Mouse (Mus musculus) hindbrain, embryonic 14.5 days (tissue): ENCODE data around the gene Klhdc1. TPM values are rescaled to one million over a fixed set of nuclear protein-coding genes. Genes with fewer than 3 reads are reported as not detected.

ENCODE experiments used
- ATAC-seq: fragments of 200-750 bp; cut with Nextera tagmentation; 2 replicates; pipeline ENCODE4 v1.8.0; 2017; ENCODE audit warnings: moderate number of reproducible peaks, mild to moderate bottlenecking, moderate TSS enrichment, moderate library complexity; ENCODE audit not compliant: low FRiP score
- DNase-seq: peaks from one replicate; pipeline ENCODE4 v3.0.0-alpha.2; 2015; ENCODE audit warnings: low spot score
- H3K27ac ChIP-seq: fragments of 300-500 bp; sonication (generic); 2 replicates; pipeline ENCODE4 v1.5.1; 2014; ENCODE audit warnings: mild to moderate bottlenecking, moderate library complexity
- H3K27me3 ChIP-seq: fragments of 300-500 bp; sonication (generic); 2 replicates; pipeline ENCODE4 v1.6.1; 2014; ENCODE audit warnings: mild to moderate bottlenecking, low read length, mixed read lengths; ENCODE audit not compliant: control insufficient read depth, insufficient read depth
- H3K36me3 ChIP-seq: fragments of 300-500 bp; sonication (generic); replicated peaks from 2 replicates; pipeline ENCODE4 v1.6.1; 2014; ENCODE audit not compliant: control insufficient read depth, insufficient read depth
- H3K4me1 ChIP-seq: fragments of 300-500 bp; sonication (generic); replicated peaks from 2 replicates; pipeline ENCODE4 v1.6.1; 2014; ENCODE audit warnings: antibody characterized with exemption, low read length, mixed read lengths; ENCODE audit not compliant: control insufficient read depth, insufficient read depth
- H3K4me2 ChIP-seq: fragments of 300-500 bp; sonication (generic); replicated peaks from 2 replicates; pipeline ENCODE4 v1.6.1; 2014; ENCODE audit warnings: mild to moderate bottlenecking, moderate library complexity
- H3K4me3 ChIP-seq: fragments of 300-500 bp; sonication (generic); replicated peaks from 2 replicates; pipeline ENCODE4 v1.5.1; 2014; ENCODE audit warnings: mild to moderate bottlenecking, low read length
- H3K9ac ChIP-seq: fragments of 300-500 bp; sonication (generic); 2 replicates; pipeline ENCODE4 v1.6.1; 2014
- H3K9me3 ChIP-seq: fragments of 300-500 bp; sonication (generic); 2 replicates; pipeline ENCODE4 v1.6.1; 2016; ENCODE audit warnings: low read length; ENCODE audit not compliant: control insufficient read depth
- WGBS: fragments of 180-500 bp; shearing (Covaris S2); extraction: QIAGEN DNeasy Blood & Tissue Kit; methylation state at CpG from one replicate; pipeline ENCODE4 v1.1.7; 2014; 5-methylcytosine and 5-hydroxymethylcytosine counted together
- polyA plus RNA-seq: library from polyadenylated mRNA; unstranded; fragments of >200 nt; fragmentation: Nextera tagmentation; extraction: Ambion mirVana; gene quantifications from 2 replicates; pipeline ENCODE4 v1.2.1, GENCODE M21; 2014

The Klhdc1 gene
- 13.7 and 17.2 TPM in 2 replicates for polyA plus RNA-seq

DNA sequence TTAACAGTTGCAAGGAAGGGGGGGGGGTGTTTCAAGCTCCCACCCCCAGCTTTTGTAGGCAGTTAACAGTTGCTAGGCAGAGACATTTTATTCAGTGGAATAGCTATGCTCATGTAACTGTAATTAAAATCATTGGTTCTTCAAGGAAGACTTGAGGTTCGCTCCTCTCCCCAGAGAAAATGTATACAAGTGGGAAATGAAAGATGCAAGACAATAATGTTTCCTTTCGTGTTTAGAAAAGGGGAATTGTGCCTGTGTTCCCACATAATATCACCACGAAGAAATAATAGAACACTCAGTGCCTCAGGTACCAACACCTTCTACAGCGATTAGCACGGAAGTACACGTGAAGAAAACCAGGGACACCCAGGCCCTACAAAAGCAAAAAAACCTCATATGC is at the start of gene Klhdc1:
Klhdc1 (plus strand) TSS at position 301 of the 400 bp plus-strand sequence.
- no peak for ATAC-seq
- 64% methylated on average over 6 of the region's 6 CpGs for WGBS
- no peak for DNase-seq

DNA sequence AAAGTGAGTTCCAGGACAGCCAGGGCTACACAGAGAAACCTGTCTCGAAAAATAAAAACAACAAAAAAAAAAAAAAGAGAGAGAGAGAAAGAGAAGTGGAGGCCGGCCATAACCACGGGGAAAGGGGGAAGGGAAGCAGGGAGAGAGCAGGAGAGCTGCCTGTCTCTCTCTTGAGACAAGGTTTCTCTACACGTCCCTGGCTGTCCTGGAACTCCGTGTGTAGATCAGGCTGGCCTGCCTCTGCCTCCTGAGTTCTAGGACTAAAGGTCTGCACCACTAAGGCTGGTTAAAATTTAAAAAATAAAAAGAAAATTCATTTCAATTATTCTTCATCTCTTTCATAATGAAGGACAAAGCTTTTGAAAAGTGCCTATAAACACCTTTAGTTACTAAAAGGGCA is 49.6 kb upstream of the Klhdc1 start:
- WGBS, result 94% methylated on average over 5 of the region's 5 CpGs
- Histone ChIP-seq H3K4me2 (no peak overlapping the region), H3K9me3 (no peaks in the 10 kb centered on the region), H3K27me3 (no peaks in the 10 kb centered on the region), H3K4me3 (no peak overlapping the region), H3K36me3 (peaks cover 26% of the 10 kb centered on the region), H3K4me1 (peaks cover 18% of the 10 kb centered on the region), H3K27ac (no peak overlapping the region), H3K9ac (no peak overlapping the region)
- DNase-seq, result no peak
- ATAC-seq, result no peak

More for the DNA sequence above, at the start of gene Klhdc1:
- peak within 1 kb of the TSS; percentile 78 for H3K27ac ChIP-seq
- peak within 1 kb of the TSS; percentile 65 for H3K4me2 ChIP-seq
- H3K27me3 ChIP-seq, result no peaks in the 10 kb centered on the region
- peak within 1 kb of the TSS; percentile 83 for H3K4me3 ChIP-seq
- H3K36me3 ChIP-seq, result no peaks in the 10 kb centered on the region
- H3K9ac ChIP-seq, result peak within 1 kb of the TSS; percentile 84
- no peaks in the 10 kb centered on the region for H3K4me1 ChIP-seq
- H3K9me3 ChIP-seq, result no peaks in the 10 kb centered on the region

DNA sequence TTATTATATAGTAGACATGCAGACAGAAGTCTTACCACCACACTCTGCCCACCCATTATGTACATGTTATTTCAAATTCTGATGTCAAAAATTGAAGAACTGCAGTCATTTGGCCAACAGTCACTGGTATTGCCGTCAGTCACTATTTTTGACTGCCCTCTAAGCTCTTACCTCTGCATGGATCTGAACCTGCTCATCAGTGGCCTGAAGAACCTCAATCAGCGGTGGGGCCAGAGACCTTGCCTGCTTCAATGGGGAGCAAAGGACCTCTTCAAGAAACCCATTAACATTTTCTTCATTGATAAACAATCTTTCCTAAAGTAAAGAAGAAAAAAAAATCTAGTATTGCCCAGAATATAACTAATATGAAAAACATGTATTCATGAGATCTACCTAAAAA is 48.3 kb upstream of the Klhdc1 start:
- H3K27ac ChIP-seq, result no peak overlapping the region
- peaks cover 26% of the 10 kb centered on the region for H3K36me3 ChIP-seq
- WGBS, result 94% methylated on average over 2 of the region's 2 CpGs
- peaks cover 9% of the 10 kb centered on the region for H3K4me1 ChIP-seq
- H3K27me3 ChIP-seq, result no peaks in the 10 kb centered on the region
- H3K9ac ChIP-seq, result no peak overlapping the region
- H3K4me2 ChIP-seq, result no peak overlapping the region
- DNase-seq (no peak), ATAC-seq (no peak)
- H3K4me3 ChIP-seq, result no peak overlapping the region
- H3K9me3 ChIP-seq, result no peaks in the 10 kb centered on the region

DNA sequence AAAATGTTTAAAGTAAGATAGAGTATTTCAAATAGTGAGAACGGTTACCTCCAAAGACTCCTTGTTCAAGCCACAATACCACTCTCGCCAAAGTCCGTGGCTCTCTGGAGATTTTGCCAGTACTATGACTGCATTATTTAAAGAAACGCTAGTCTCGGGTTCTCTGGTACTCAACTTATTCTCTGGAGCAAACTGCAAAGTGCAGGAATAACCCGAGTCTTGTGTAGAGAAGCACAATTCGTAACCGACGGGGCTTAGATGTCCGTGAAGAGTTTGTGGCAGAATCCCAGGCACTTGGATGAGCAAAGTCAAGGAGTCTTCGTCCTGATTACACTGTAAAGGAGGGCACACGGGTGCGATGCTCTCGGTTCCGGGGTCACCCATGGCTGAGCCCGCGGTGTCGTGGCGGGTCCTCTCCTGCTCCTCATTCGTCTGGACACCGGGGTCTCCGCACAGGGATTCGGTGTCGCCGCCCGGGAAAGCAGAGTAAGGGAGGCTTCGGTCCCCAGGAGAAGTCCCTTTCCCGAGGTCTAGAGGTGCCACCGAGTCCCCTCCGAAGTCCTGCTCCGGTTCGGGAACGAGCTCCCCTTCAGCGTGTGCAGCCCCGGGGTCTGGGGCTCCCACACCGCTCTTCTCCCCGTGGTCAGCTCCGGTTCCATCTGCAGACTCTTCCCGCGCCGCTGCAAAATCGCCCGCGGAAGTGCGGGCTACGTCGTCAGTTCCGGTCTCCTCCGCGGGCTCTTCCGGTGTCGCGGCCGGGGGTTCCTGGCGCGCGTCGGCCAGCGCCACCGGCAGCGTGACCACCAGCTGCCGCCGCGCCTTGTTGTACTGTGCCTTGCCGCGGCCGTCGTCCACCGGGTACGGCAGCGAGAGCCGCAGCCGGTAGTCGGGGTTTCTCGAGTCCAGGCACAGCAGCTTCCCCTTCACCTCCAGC is 44.3 kb upstream of the Klhdc1 start, which contains the start of gene Gm49383:
Gm49383 (minus strand) TSS at position 661 of the 934 bp plus-strand sequence.
- no peaks in the 10 kb centered on the region for H3K9me3 ChIP-seq
- no peaks in the 10 kb centered on the region for H3K27me3 ChIP-seq
- H3K4me2 ChIP-seq, result peak within 1 kb of the TSS; percentile 94
- H3K9ac ChIP-seq, result peak within 1 kb of the TSS; percentile 92
- H3K4me3 ChIP-seq, result peak within 1 kb of the TSS; percentile 98
- peaks cover 22% of the 10 kb centered on the region for H3K4me1 ChIP-seq
- peak; percentile 89 for ATAC-seq
- DNase-seq, result peak; percentile 83
- H3K27ac ChIP-seq, result peak within 1 kb of the TSS; percentile 95
- H3K36me3 ChIP-seq, result peaks cover 13% of the 10 kb centered on the region
- under 1% methylated on average over 75 of the region's 75 CpGs for WGBS

DNA sequence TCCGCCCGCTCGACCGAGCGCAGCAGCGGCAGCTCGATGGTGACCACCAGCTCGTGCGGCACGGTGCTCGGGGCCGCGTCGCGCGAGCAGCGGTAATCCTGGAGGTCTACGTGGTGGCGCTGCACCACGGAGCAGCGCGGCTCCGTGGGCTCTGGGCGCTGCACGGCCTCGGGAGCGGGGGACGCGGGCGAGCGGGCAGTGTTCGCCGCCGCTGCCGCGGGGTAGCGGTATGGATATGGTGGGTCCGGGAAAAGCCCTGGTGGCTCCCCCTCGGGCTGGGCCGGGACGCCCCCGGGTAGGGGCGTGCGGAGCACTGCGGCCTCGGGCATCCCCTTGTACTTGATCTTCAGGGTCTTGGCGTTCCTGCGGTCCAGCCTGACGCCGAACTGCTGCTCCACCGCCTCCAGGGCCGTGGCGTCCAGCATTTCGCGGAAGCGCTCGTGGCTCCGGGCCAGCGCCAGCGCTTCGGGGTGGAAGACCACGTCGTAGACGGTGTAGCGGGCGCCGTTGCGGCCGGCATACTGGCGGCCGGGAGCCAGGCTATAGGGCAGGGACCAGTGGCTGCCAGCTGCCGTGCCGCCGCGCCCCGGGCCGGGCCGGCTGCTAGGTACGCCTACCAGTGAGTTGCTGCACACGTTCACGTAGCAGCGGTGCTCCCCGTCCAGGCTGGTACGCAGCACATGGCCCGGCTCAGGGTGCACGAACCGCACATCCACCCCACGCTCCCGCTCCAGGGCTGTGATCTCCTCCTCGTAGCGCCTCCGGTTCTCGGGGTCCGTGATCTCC is 43.4 kb upstream of the Klhdc1 start:
- Histone ChIP-seq H3K27ac (peak overlapping the region; percentile 95), H3K9me3 (no peaks in the 10 kb centered on the region), H3K4me2 (peak overlapping the region; percentile 94), H3K4me1 (peaks cover 22% of the 10 kb centered on the region), H3K9ac (peak overlapping the region; percentile 92), H3K36me3 (peaks cover 10% of the 10 kb centered on the region), H3K27me3 (no peaks in the 10 kb centered on the region), H3K4me3 (peak overlapping the region; percentile 98)
- ATAC-seq, result peak; percentile 77
- under 1% methylated on average over 94 of the region's 94 CpGs for WGBS
- no peak for DNase-seq

DNA sequence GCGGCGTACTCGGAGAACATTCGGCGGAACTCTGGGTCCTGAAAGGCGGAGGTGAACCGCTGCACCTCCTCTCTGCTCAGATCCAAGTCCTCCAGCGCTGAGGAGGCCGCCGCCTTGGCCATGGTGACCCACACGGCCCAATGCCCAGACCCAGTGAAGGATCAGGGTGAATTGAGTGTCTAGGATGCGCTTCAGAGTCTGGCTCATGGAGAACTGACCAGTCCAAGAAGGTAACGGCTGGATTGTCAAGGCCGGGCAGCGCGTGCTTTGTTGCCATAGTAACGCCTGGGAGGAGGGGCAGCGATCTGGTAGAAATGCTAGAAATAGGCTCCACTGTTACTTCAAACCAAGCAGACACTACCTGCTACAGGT is 42.8 kb upstream of the Klhdc1 start, which contains the start of gene Dnaaf2:
Dnaaf2 (minus strand) TSS at position 266 of the 372 bp plus-strand sequence.
- H3K36me3 ChIP-seq, result peaks cover 8% of the 10 kb centered on the region
- no peaks in the 10 kb centered on the region for H3K9me3 ChIP-seq
- H3K4me3 ChIP-seq, result peak within 1 kb of the TSS; percentile 98
- H3K9ac ChIP-seq, result peak within 1 kb of the TSS; percentile 92
- no peaks in the 10 kb centered on the region for H3K27me3 ChIP-seq
- under 1% methylated on average over 18 of the region's 18 CpGs for WGBS
- peak within 1 kb of the TSS; percentile 95 for H3K27ac ChIP-seq
- peak within 1 kb of the TSS; percentile 94 for H3K4me2 ChIP-seq
- peak; percentile 75 for DNase-seq
- ATAC-seq, result peak; percentile 51
- peaks cover 22% of the 10 kb centered on the region for H3K4me1 ChIP-seq

DNA sequence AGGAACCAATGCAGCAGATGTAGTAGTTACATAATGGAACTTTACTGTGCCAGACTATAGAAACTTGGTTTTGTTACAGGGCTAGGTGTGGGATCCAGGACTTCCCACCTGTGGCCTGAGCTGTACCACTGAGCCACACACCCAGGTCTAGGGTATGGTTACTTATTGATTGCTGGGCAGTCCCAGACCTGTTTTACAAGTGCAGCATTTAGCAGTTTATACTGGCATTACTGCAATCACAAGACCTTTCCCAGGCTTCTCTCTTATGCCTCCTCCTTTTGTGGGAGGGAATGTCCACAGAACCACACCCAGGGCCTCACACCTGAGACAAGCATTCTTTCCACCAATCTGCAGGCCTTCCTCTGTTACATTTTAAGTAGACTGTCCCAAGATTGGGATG is 42.0 kb upstream of the Klhdc1 start:
- H3K4me3 ChIP-seq, result no peak overlapping the region
- H3K27ac ChIP-seq, result no peak overlapping the region
- no peak overlapping the region for H3K9ac ChIP-seq
- DNase-seq, result no peak
- ATAC-seq, result no peak
- H3K4me1 ChIP-seq, result peaks cover 22% of the 10 kb centered on the region
- no peaks in the 10 kb centered on the region for H3K27me3 ChIP-seq
- peak overlapping the region; percentile 94 for H3K4me2 ChIP-seq
- no peaks in the 10 kb centered on the region for H3K9me3 ChIP-seq
- H3K36me3 ChIP-seq, result peaks cover 8% of the 10 kb centered on the region

DNA sequence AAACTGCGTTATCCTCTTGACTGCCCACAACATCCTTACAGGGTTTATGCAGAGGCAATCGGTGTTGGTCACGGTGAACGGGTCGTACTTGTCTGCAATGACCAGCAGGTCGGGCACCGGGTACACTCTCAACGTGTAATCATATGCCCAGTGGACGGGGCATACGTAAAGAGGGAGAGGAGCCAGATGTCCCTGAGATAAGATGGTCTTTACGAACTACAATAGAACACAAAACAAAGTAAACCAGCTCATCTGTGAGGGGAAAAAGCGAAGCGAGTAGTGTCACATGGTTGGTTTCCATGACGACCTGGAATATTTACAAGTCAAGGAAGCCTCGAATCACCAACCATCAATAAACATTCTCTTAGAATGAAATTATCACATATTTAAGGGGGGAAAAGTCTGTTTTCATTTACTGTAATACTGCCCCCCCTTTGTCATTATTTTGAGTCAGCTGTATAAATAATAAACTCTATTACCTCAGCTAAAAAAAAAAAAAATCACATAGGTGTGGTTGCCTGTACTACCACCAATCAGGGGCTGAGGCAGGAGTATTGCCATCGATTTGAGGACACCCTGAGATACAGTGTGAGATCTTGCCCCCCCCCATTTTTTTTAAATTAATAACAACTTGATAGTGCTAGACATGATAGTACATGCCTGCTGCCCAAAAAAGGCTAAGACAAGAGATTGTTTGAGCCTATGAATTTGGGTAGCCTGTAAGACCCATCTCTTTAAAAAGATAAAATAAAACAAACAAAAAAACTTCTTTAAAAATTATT is 36.7 kb upstream of the Klhdc1 start, which contains the start of gene Gm49384:
Gm49384 (minus strand) TSS at position 216 of the 782 bp plus-strand sequence.
- H3K4me3 ChIP-seq, result no peak within 1 kb of the TSS
- no peak within 1 kb of the TSS for H3K27ac ChIP-seq
- peaks cover 8% of the 10 kb centered on the region for H3K36me3 ChIP-seq
- no peaks in the 10 kb centered on the region for H3K27me3 ChIP-seq
- H3K4me2 ChIP-seq, result 0 out of 2 replicates have a peak within 1 kb of the TSS, but pooled peaks have one; percentile 3
- peaks cover 3% of the 10 kb centered on the region for H3K4me1 ChIP-seq
- peak; percentile 53; the same call in 1 of the 2 replicates for ATAC-seq
- no peaks in the 10 kb centered on the region for H3K9me3 ChIP-seq
- WGBS, result 57% methylated on average over 16 of the region's 16 CpGs
- no peak within 1 kb of the TSS for H3K9ac ChIP-seq
- DNase-seq, result peak; percentile 58
